Mouse (Mus musculus) lung, embryonic 14.5 days (tissue): ENCODE data around the gene Spo11. TPM values are rescaled to one million over a fixed set of nuclear protein-coding genes. Genes with fewer than 3 reads are reported as not detected.
A peak's percentile ranks its signal among the peaks of the same experiment; 100 is the strongest.

Experiments used
- ATAC-seq: fragments of 200-750 bp; cut with Nextera tagmentation; 2 replicates; pipeline ENCODE4 v1.8.0; 2017; ENCODE audit warnings: mild to moderate bottlenecking, moderate TSS enrichment, moderate library complexity; ENCODE audit not compliant: insufficient read depth
- DNase-seq: peaks from one replicate; pipeline ENCODE4 v3.0.0-alpha.2; 2015
- H3K27ac ChIP-seq: fragments of 300-500 bp; sonication (generic); 2 replicates; pipeline ENCODE4 v1.5.1; 2014; ENCODE audit warnings: low read depth, mild to moderate bottlenecking, moderate library complexity
- H3K27me3 ChIP-seq: fragments of 300-500 bp; sonication (generic); 2 replicates; pipeline ENCODE4 v1.6.1; 2014; ENCODE audit warnings: low read length, control low read depth; ENCODE audit not compliant: insufficient read depth
- H3K36me3 ChIP-seq: fragments of 300-500 bp; sonication (generic); 2 replicates; pipeline ENCODE4 v1.6.1; 2014; ENCODE audit warnings: control low read depth; ENCODE audit not compliant: insufficient read depth
- H3K4me1 ChIP-seq: fragments of 300-500 bp; sonication (generic); 2 replicates; pipeline ENCODE4 v1.6.1; 2014; ENCODE audit warnings: antibody characterized with exemption, control low read depth; ENCODE audit not compliant: insufficient read depth
- H3K4me2 ChIP-seq: fragments of 300-500 bp; sonication (generic); 2 replicates; pipeline ENCODE4 v1.6.1; 2014; ENCODE audit warnings: mild to moderate bottlenecking
- H3K4me3 ChIP-seq: fragments of 300-500 bp; sonication (generic); 2 replicates; pipeline ENCODE4 v1.5.1; 2014; ENCODE audit warnings: low read depth, low read length
- H3K9ac ChIP-seq: fragments of 300-500 bp; sonication (generic); 2 replicates; pipeline ENCODE4 v1.6.1; 2014
- H3K9me3 ChIP-seq: fragments of 300-500 bp; sonication (generic); 2 replicates; pipeline ENCODE4 v1.6.1; 2016; ENCODE audit warnings: low read depth, low read length, control low read depth
- CTCF ChIP-seq: IDR thresholded peaks from 2 replicates; pipeline ENCODE4 v1.5.1; 2016; ENCODE audit warnings: antibody characterized with exemption, low read depth
- WGBS: fragments of 180-500 bp; shearing (Covaris S2); extraction: QIAGEN DNeasy Blood & Tissue Kit; methylation state at CpG from one replicate; pipeline ENCODE4 v1.1.7; 2014; 5-methylcytosine and 5-hydroxymethylcytosine counted together
- polyA plus RNA-seq: library from polyadenylated mRNA; unstranded; fragments of >200 nt; fragmentation: Nextera tagmentation; extraction: Ambion mirVana; gene quantifications from 2 replicates; pipeline ENCODE4 v1.2.1, GENCODE M21; 2014

The Spo11 gene
- polyA plus RNA-seq, 1 experiment from 2014 or later: 0.13 TPM

DNA sequence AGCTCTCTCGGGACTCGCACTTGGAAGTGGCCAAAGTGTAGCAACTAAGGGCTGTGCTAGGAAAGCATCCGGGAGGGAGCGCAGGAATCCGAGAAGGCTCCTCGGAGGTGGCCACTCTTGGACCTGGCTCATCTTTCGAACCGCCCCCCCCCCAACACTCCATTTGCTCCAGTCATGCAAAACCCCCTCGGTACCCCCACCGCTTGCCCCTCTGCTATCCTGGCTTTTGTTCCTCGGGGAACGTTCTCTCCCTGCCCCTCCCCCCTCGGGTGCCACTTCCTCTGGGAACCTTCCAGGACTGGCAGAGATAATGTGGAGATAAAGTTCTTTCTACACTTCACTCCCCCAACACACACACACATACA is 36.7 kb upstream of the Spo11 start:
- WGBS: 0% methylated on average over 12 of the region's 13 CpGs
- DNase-seq (no peak), ATAC-seq (no peak)
- peaks cover 8% of the 10 kb centered on the region for H3K4me1 ChIP-seq
- TF ChIP-seq CTCF: no peak
- H3K4me3 ChIP-seq: peak overlapping the region; percentile 58
- peak overlapping the region; percentile 88; the same call in 1 of the 2 replicates for H3K27ac ChIP-seq
- H3K4me2 ChIP-seq: peak overlapping the region; percentile 100
- peak overlapping the region; percentile 57 for H3K9ac ChIP-seq
- H3K27me3 ChIP-seq: peaks cover 34% of the 10 kb centered on the region
- no peaks in the 10 kb centered on the region for H3K9me3 ChIP-seq
- H3K36me3 ChIP-seq: no peaks in the 10 kb centered on the region

DNA sequence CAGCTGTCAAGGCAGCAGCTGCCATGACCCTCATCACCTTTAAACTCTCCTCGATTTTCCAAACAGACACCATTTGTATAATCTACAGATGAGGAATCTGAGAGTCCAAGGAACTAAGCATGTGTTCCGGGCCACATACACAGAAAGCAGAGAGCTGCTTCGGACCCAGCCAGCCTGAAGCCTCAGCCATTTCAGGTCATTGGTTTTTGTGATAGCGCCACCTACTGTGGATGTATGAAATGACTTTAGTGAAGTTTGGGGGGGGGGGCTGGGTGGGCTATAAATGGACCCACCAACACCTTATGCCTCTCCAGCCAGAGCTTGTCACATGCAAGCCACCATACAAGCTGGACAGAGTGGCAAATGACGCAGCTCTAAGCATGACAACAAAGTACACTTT is 28.4 kb upstream of the Spo11 start:
- Histone ChIP-seq H3K27me3 (no peaks in the 10 kb centered on the region), H3K4me3 (no peak overlapping the region), H3K36me3 (no peaks in the 10 kb centered on the region), H3K9me3 (no peaks in the 10 kb centered on the region; the same call in 1 of the 2 replicates), H3K4me1 (no peaks in the 10 kb centered on the region), H3K9ac (no peak overlapping the region), H3K4me2 (no peak overlapping the region), H3K27ac (no peak overlapping the region)
- DNase-seq: peak; percentile 68
- TF ChIP-seq CTCF: peak; percentile 48
- ATAC-seq: no peak
- 28% methylated on average over 5 of the region's 5 CpGs for WGBS

DNA sequence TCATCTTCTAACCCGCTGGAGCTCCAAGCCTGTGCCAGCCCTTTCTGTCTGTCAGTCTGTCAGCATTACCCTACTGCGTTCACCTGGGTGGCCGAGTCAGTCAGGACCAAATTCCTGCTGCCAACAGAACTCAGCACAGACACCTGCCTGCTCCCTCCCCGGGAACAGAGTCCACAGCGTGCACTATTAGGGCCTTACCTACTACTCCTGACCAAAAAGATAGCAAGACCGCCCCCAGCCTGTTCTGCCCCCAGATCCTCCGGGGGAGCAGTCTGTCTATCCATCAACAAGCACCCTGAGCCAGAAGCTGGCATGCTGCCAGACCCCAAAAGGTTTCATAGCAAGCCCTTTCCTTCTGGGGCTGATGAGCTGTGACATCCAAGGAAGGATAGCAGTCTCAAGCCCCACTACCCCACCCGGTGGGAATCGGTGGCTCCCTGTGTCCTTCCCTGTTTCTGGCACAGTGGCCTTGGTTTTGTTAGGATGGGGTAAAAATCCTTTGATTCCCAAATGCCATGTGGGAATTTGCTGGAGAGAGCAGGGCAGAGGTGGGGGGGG is 27.3 kb upstream of the Spo11 start:
- no peak for TF ChIP-seq CTCF
- no peak overlapping the region for H3K4me3 ChIP-seq
- no peaks in the 10 kb centered on the region; the same call in 1 of the 2 replicates for H3K9me3 ChIP-seq
- WGBS: 48% methylated on average over 9 of the region's 9 CpGs
- ATAC-seq (peak; percentile 36), DNase-seq (peak; percentile 64)
- no peak overlapping the region for H3K9ac ChIP-seq
- H3K36me3 ChIP-seq: no peaks in the 10 kb centered on the region
- H3K27me3 ChIP-seq: no peaks in the 10 kb centered on the region
- no peaks in the 10 kb centered on the region for H3K4me1 ChIP-seq
- no peak overlapping the region for H3K27ac ChIP-seq
- H3K4me2 ChIP-seq: no peak overlapping the region

DNA sequence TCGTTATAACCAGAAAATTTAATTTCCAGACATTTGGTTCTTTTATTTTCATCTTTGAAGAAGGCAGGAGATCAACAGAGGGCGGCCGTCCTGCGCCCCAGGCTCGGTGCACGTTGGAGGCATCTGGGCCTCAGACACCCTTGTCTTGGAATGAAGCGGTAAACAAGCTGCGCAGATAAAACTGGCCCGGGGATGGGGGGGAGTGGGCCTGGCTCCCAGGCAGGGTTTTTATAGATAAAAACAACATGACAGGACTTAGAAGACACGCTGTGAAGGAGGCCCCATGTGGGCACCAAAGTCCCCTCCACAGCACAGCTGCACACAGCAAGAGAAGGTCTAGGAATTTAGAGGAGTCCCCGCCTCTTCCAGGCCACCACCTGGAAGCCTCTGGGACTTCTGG is 26.8 kb upstream of the Spo11 start:
- ATAC-seq (peak; percentile 55), DNase-seq (peak; percentile 62)
- 16% methylated on average over 11 of the region's 11 CpGs for WGBS
- Histone ChIP-seq H3K9me3 (no peaks in the 10 kb centered on the region; the same call in 1 of the 2 replicates), H3K27ac (peak overlapping the region; percentile 5; the same call in 1 of the 2 replicates), H3K4me2 (no peak overlapping the region), H3K9ac (no peak overlapping the region), H3K36me3 (no peaks in the 10 kb centered on the region), H3K27me3 (no peaks in the 10 kb centered on the region), H3K4me3 (no peak overlapping the region), H3K4me1 (no peaks in the 10 kb centered on the region)
- no peak for TF ChIP-seq CTCF

DNA sequence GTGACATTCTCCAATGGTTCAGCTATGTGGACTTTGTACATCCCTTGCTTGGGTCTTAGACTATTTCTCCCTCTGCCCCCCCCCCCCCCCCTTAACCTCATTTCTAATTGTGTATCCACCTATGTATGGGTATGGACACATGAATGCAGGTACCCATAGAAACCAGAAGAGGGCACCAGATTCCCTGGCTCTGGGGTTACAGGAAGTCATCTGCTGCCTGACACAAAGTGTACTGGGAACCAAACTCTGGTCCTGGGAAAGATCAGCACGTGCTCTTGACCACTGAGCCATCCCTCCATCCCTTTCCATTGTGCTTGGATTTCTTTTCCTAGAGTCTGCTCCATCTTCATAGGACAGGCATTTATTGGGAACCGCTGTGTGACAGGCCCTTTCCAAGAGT is 25.5 kb upstream of the Spo11 start:
- 0 out of 2 replicates have a peak, but pooled peaks have one; percentile 10 for TF ChIP-seq CTCF
- Histone ChIP-seq H3K9ac (no peak overlapping the region), H3K4me1 (no peaks in the 10 kb centered on the region), H3K4me3 (no peak overlapping the region), H3K9me3 (peaks cover under 1% of the 10 kb centered on the region; the same call in 1 of the 2 replicates), H3K27ac (no peak overlapping the region), H3K36me3 (no peaks in the 10 kb centered on the region), H3K27me3 (no peaks in the 10 kb centered on the region), H3K4me2 (no peak overlapping the region)
- no peak for DNase-seq
- ATAC-seq: no peak
- WGBS: 72% methylated on average over 2 of the region's 2 CpGs

DNA sequence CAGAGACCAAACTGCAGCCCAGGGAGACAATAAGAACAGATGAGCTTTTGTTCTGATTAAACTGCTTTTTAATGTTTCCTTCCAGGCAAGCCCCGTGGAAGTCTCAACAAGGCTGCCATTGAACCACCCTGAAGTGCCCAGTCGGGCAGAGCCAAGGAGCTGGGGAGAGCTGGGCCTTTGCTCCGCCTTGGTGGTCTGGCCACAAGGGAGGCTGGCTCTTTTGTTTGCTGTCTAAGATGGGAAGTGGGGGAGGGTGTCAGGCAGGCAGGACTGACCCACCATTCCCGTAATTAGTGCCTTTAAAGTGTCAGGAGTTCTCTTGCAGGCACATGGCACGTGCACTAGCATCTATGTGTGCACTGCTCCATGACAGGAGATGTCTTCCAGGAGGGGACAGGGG is 18.9 kb upstream of the Spo11 start:
- Histone ChIP-seq H3K27me3 (no peaks in the 10 kb centered on the region), H3K9ac (no peak overlapping the region), H3K4me2 (no peak overlapping the region), H3K4me3 (no peak overlapping the region), H3K4me1 (no peaks in the 10 kb centered on the region), H3K9me3 (0 out of 2 replicates have a peak, but pooled peaks cover 3% of the 10 kb centered on the region), H3K36me3 (no peaks in the 10 kb centered on the region), H3K27ac (0 out of 2 replicates have a peak overlapping the region, but pooled peaks have one; percentile 26)
- no peak for TF ChIP-seq CTCF
- 11% methylated on average over 5 of the region's 5 CpGs for WGBS
- ATAC-seq: 0 out of 2 replicates have a peak, but pooled peaks have one; percentile 49
- peak; percentile 43 for DNase-seq

DNA sequence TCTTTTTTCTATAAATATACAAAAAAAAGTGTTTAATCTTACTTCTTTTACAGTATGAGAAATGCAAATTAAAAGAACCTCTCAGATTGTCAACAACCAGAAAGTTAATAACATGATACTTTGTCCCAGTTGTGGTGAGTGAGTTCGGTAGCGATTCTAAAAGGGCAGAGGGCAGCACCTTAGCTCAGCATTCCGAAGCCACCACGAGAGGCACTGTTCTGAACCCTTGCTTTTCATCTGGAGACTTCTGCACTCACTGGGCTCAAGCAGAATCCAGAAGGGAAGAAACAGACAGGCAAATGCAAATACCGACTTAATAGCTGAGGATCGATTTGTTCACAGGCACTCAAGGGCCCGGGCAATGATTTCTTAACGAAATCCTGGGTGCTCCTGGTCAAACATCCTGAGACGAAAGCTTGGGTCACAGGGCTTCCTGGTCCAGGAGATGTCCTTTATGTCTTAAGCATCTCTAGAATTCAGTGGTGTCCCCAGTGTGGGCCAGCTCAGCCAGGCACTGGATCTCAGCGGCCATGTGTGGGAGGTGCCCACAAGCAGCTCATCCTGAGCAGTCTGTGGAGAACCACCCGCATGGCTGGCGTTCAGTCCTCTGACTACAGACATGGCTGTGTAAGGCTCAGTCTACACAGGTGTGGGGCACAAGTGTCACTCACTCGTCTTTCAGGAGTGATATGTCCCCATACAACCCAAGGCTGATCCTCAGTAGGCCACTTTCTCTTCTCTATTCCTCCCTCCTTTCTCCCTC is 18.3 kb upstream of the Spo11 start:
- H3K4me3 ChIP-seq: no peak overlapping the region
- no peaks in the 10 kb centered on the region for H3K36me3 ChIP-seq
- H3K27ac ChIP-seq: no peak overlapping the region
- DNase-seq (no peak), ATAC-seq (0 out of 2 replicates have a peak, but pooled peaks have one; percentile 22)
- H3K9ac ChIP-seq: no peak overlapping the region
- 43% methylated on average over 13 of the region's 13 CpGs for WGBS
- H3K27me3 ChIP-seq: no peaks in the 10 kb centered on the region
- H3K9me3 ChIP-seq: 0 out of 2 replicates have a peak, but pooled peaks cover 3% of the 10 kb centered on the region
- TF ChIP-seq CTCF: peak; percentile 36
- no peaks in the 10 kb centered on the region for H3K4me1 ChIP-seq
- H3K4me2 ChIP-seq: no peak overlapping the region
